Mouse (Mus musculus) spleen, postnatal 10 days (tissue): ENCODE measurements at regions not wholly inside any gene's neighbourhood (a gene's known extent, or its start where the extent isn't known, plus 50 kb on each side); places are given as distances from the start of the nearest gene placed in this dataset.

ENCODE experiments used
- DNase-seq, 2 experiments: peaks; one replicate each; pipeline ENCODE4 v3.0.0; 2021 to 2022; ENCODE audit warnings: low spot score in 2 of 2

GRCm38 (mm10) chr3:143595081-143595480 is 609.9 kb downstream of the Lmo4 start:
- no peak for DNase-seq

GRCm38 (mm10) chr3:143594676-143595075 is 610.3 kb downstream of the Lmo4 start:
- no peak for DNase-seq

GRCm38 (mm10) chr3:143586653-143587052 is 618.4 kb downstream of the Lmo4 start:
- no peak for DNase-seq

- DNase-seq, result no peak
Measured at GRCm38 (mm10) chr3:143584692-143585603, 620.1 kb downstream of the Lmo4 start.

- DNase-seq, result no peak
Measured at GRCm38 (mm10) chr3:143576338-143577007, 628.5 kb downstream of the Lmo4 start.

GRCm38 (mm10) chr3:143575737-143576136 is 629.3 kb downstream of the Lmo4 start:
- DNase-seq, result no peak

- no peak for DNase-seq
Measured at GRCm38 (mm10) chr3:143574035-143574864, 630.8 kb downstream of the Lmo4 start.

GRCm38 (mm10) chr3:143569930-143570329 is 635.1 kb downstream of the Lmo4 start:
- no peak for DNase-seq

GRCm38 (mm10) chr3:143565067-143565466 is 640.0 kb downstream of the Lmo4 start:
- DNase-seq, result no peak

- DNase-seq, result no peak
Measured at GRCm38 (mm10) chr3:143542811-143543210, 661.0 kb upstream of the Pkn2 start.

GRCm38 (mm10) chr3:143527982-143528381 is 646.2 kb upstream of the Pkn2 start:
- no peak for DNase-seq

GRCm38 (mm10) chr3:143527274-143527673 is 645.5 kb upstream of the Pkn2 start:
- no peak for DNase-seq

GRCm38 (mm10) chr3:143512517-143513249 is 630.9 kb upstream of the Pkn2 start:
- DNase-seq, result no peak

- no peak for DNase-seq
Measured at GRCm38 (mm10) chr3:143509531-143509930, 627.7 kb upstream of the Pkn2 start.

- peak in 1 of 2 experiments; percentile 47 for DNase-seq
Measured at GRCm38 (mm10) chr3:143508280-143508679, 626.5 kb upstream of the Pkn2 start.

- DNase-seq, result no peak
Measured at GRCm38 (mm10) chr3:143501017-143501416, 619.2 kb upstream of the Pkn2 start.

- DNase-seq, result no peak
Measured at GRCm38 (mm10) chr3:143495389-143495788, 613.6 kb upstream of the Pkn2 start.

GRCm38 (mm10) chr3:143477916-143478610 is 596.3 kb upstream of the Pkn2 start:
- DNase-seq, result no peak

GRCm38 (mm10) chr3:143475461-143475860 is 593.7 kb upstream of the Pkn2 start:
- no peak for DNase-seq

- no peak for DNase-seq
Measured at GRCm38 (mm10) chr3:143447005-143447709, 565.4 kb upstream of the Pkn2 start.
